Mouse (Mus musculus): ENCODE data around the gene Zfp882. TPM values are rescaled to one million over a fixed set of nuclear protein-coding genes. Genes with fewer than 3 reads are reported as not detected.
"Not testable (repeated sequence)": the region's sequence is repeated elsewhere in the genome, so short reads cannot be mapped to it uniquely, and the experiment has no call there.

Gene Zfp882
- polyA plus RNA-seq, 1 experiment from 2014 or later = 11.3 TPM

- no peak for ATAC-seq (ENCODE audit: low FRiP score, low read depth)
- H3K4me3 ChIP-seq = no peak overlapping the region
- H3K9ac ChIP-seq = no peak overlapping the region
- WGBS = 98% methylated on average over 3 of the region's 3 CpGs
- no peaks in the 10 kb centered on the region; the same call in 1 of the 2 replicates for H3K4me1 ChIP-seq
- H3K27ac ChIP-seq = no peak overlapping the region
- H3K4me2 ChIP-seq (replicated peaks) = no peak overlapping the region
- peaks cover 2% of the 10 kb centered on the region; the same call in 1 of the 2 replicates for H3K9me3 ChIP-seq
- no peaks in the 10 kb centered on the region for H3K27me3 ChIP-seq (replicated peaks)
- H3K36me3 ChIP-seq = peaks cover 33% of the 10 kb centered on the region
Measured at GRCm38 (mm10) chr8:71926551-71926950, 18.1 kb downstream of the Zfp882 start.

GRCm38 (mm10) chr8:71927779-71928178 lies 19.4 kb downstream of the Zfp882 start:
- Histone ChIP-seq H3K4me1 (no peaks in the 10 kb centered on the region; the same call in 1 of the 2 replicates), H3K27ac (no peak overlapping the region), H3K27me3 (replicated peaks) (no peaks in the 10 kb centered on the region), H3K9ac (no peak overlapping the region), H3K4me2 (replicated peaks) (no peak overlapping the region), H3K9me3 (peaks cover 3% of the 10 kb centered on the region; the same call in 1 of the 2 replicates), H3K4me3 (no peak overlapping the region), H3K36me3 (peaks cover 37% of the 10 kb centered on the region)
- ATAC-seq (ENCODE audit: low FRiP score, low read depth) = no peak

GRCm38 (mm10) chr8:71938037-71938436 lies 29.6 kb downstream of the Zfp882 start:
- 90% methylated on average over 2 of the region's 2 CpGs for WGBS
- H3K9ac ChIP-seq; H3K27ac ChIP-seq; ATAC-seq (ENCODE audit: low FRiP score, low read depth); H3K27me3 ChIP-seq (replicated peaks); H3K4me2 ChIP-seq (replicated peaks); H3K4me1 ChIP-seq; H3K9me3 ChIP-seq; H3K4me3 ChIP-seq: not testable (repeated sequence)
- H3K36me3 ChIP-seq = peaks cover 12% of the 10 kb centered on the region

GRCm38 (mm10) chr8:71940293-71941208 lies 32.1 kb downstream of the Zfp882 start:
- no peaks in the 10 kb centered on the region for H3K36me3 ChIP-seq
- no peaks in the 10 kb centered on the region for H3K27me3 ChIP-seq (replicated peaks)
- H3K9me3 ChIP-seq = no peaks in the 10 kb centered on the region
- H3K4me3 ChIP-seq = no peak overlapping the region
- no peak for ATAC-seq (ENCODE audit: low FRiP score, low read depth)
- H3K9ac ChIP-seq = no peak overlapping the region
- WGBS = 90% methylated on average over 2 of the region's 2 CpGs
- no peak overlapping the region for H3K27ac ChIP-seq
- no peaks in the 10 kb centered on the region for H3K4me1 ChIP-seq
- no peak overlapping the region for H3K4me2 ChIP-seq (replicated peaks)

GRCm38 (mm10) chr8:71941776-71942175 lies 33.4 kb downstream of the Zfp882 start:
- Histone ChIP-seq H3K4me2 (replicated peaks) (no peak overlapping the region), H3K4me3 (no peak overlapping the region), H3K27ac (no peak overlapping the region), H3K9me3 (no peaks in the 10 kb centered on the region), H3K4me1 (no peaks in the 10 kb centered on the region), H3K27me3 (replicated peaks) (no peaks in the 10 kb centered on the region), H3K36me3 (no peaks in the 10 kb centered on the region), H3K9ac (no peak overlapping the region)
- ATAC-seq (ENCODE audit: low FRiP score, low read depth) = no peak
- 90% methylated on average over 1 of the region's 1 CpGs for WGBS

- 90% methylated on average over 5 of the region's 5 CpGs for WGBS
- no peaks in the 10 kb centered on the region for H3K9me3 ChIP-seq
Measured at GRCm38 (mm10) chr8:71948624-71949023, 40.2 kb downstream of the Zfp882 start.

GRCm38 (mm10) chr8:71950482-71951221 lies 42.2 kb downstream of the Zfp882 start, which contains the start of gene Zfp961:
Gene Zfp961, plus strand, starts transcription at chr8:71951038.
- WGBS = 4% methylated on average over 34 of the region's 34 CpGs
- H3K4me2 ChIP-seq (replicated peaks) = peak within 1 kb of the TSS; percentile 59
- H3K4me3 ChIP-seq = peak within 1 kb of the TSS; percentile 51
- peaks cover 12% of the 10 kb centered on the region for H3K9me3 ChIP-seq
- ATAC-seq (ENCODE audit: low FRiP score, low read depth) = peak; percentile 100
- H3K36me3 ChIP-seq = peaks cover 11% of the 10 kb centered on the region
- H3K27me3 ChIP-seq (replicated peaks) = no peaks in the 10 kb centered on the region
- H3K4me1 ChIP-seq = peaks cover 14% of the 10 kb centered on the region
- peak within 1 kb of the TSS; percentile 63 for H3K9ac ChIP-seq
- H3K27ac ChIP-seq = no peak within 1 kb of the TSS

More at GRCm38 (mm10) chr8:71948624-71949023, 40.2 kb downstream of the Zfp882 start:
- Histone ChIP-seq H3K4me2 (replicated peaks) (no peak overlapping the region), H3K4me3 (no peak overlapping the region), H3K27me3 (replicated peaks) (no peaks in the 10 kb centered on the region), H3K9ac (no peak overlapping the region), H3K36me3 (no peaks in the 10 kb centered on the region), H3K27ac (no peak overlapping the region), H3K4me1 (peaks cover 14% of the 10 kb centered on the region)
- no peak for ATAC-seq (ENCODE audit: low FRiP score, low read depth)

GRCm38 (mm10) chr8:71951436-71952161 lies 43.2 kb downstream of the Zfp882 start:
- WGBS = 45% methylated on average over 14 of the region's 14 CpGs
- peaks cover 14% of the 10 kb centered on the region for H3K4me1 ChIP-seq
- H3K36me3 ChIP-seq = peaks cover 11% of the 10 kb centered on the region
- peak overlapping the region; percentile 51 for H3K4me3 ChIP-seq
- no peak for ATAC-seq (ENCODE audit: low FRiP score, low read depth)
- H3K27me3 ChIP-seq (replicated peaks) = no peaks in the 10 kb centered on the region
- peak overlapping the region; percentile 59 for H3K4me2 ChIP-seq (replicated peaks)
- peaks cover 12% of the 10 kb centered on the region for H3K9me3 ChIP-seq
- H3K27ac ChIP-seq = no peak overlapping the region
- peak overlapping the region; percentile 63 for H3K9ac ChIP-seq

- Histone ChIP-seq H3K4me1 (peaks cover 14% of the 10 kb centered on the region), H3K27ac (no peak overlapping the region), H3K36me3 (peaks cover 11% of the 10 kb centered on the region), H3K27me3 (replicated peaks) (no peaks in the 10 kb centered on the region), H3K9ac (no peak overlapping the region), H3K4me3 (no peak overlapping the region), H3K9me3 (peaks cover 12% of the 10 kb centered on the region), H3K4me2 (replicated peaks) (peak overlapping the region; percentile 59; the same call in 1 of the 2 replicates)
- ATAC-seq (ENCODE audit: low FRiP score, low read depth) = no peak
- WGBS = 100% methylated on average over 1 of the region's 1 CpGs
Measured at GRCm38 (mm10) chr8:71952489-71952888, 44.1 kb downstream of the Zfp882 start.

- H3K9ac ChIP-seq; H3K4me2 ChIP-seq (replicated peaks); H3K27me3 ChIP-seq (replicated peaks); H3K27ac ChIP-seq; ATAC-seq (ENCODE audit: low FRiP score, low read depth); H3K4me3 ChIP-seq: not testable (repeated sequence)
- Histone ChIP-seq H3K4me1 (peaks cover 14% of the 10 kb centered on the region), H3K9me3 (peaks cover 15% of the 10 kb centered on the region), H3K36me3 (peaks cover 14% of the 10 kb centered on the region)
- WGBS = 97% methylated on average over 16 of the region's 16 CpGs
Measured at GRCm38 (mm10) chr8:71952961-71953700, 44.7 kb downstream of the Zfp882 start.

- peaks cover 14% of the 10 kb centered on the region for H3K4me1 ChIP-seq
- no peak overlapping the region for H3K4me3 ChIP-seq
- H3K9me3 ChIP-seq = peaks cover 19% of the 10 kb centered on the region
- no peaks in the 10 kb centered on the region for H3K27me3 ChIP-seq (replicated peaks)
- no peak overlapping the region for H3K27ac ChIP-seq
- H3K36me3 ChIP-seq = peaks cover 18% of the 10 kb centered on the region
- no peak overlapping the region for H3K4me2 ChIP-seq (replicated peaks)
- no peak for ATAC-seq (ENCODE audit: low FRiP score, low read depth)
- WGBS = 97% methylated on average over 9 of the region's 9 CpGs
- H3K9ac ChIP-seq = no peak overlapping the region
Measured at GRCm38 (mm10) chr8:71954666-71955065, 46.3 kb downstream of the Zfp882 start.

Measured in neural tube, embryonic 12.5 days (tissue).